Mouse (Mus musculus) G1E (cell line): ENCODE results near the gene Tpgs1.

Source experiments
- CTCF ChIP-seq: IDR thresholded peaks from 2 replicates; pipeline ENCODE4 v1.5.1; 2012; ENCODE audit warnings: low read depth, low read length, inconsistent platforms, mixed read lengths
- GATA1 ChIP-seq: IDR thresholded peaks from 2 replicates; pipeline ENCODE4 v1.6.1; 2012; ENCODE audit warnings: borderline replicate concordance, low read length, inconsistent platforms, mixed read lengths
- GATA2 ChIP-seq: IDR thresholded peaks from 2 replicates; pipeline ENCODE4 v1.6.1; 2012; ENCODE audit warnings: low read depth, low read length, inconsistent platforms, borderline replicate concordance

GRCm38 (mm10) chr10:79645711-79646110 lies 23.5 kb upstream of the Tpgs1 start, which contains the start of gene Odf3l2:
- TF ChIP-seq CTCF (no peak), GATA2 (no peak), GATA1 (no peak)
